Mouse (Mus musculus) lung, adult 18-20 months (tissue): ENCODE measurements around the gene Scd3.
"Not testable (repeated sequence)": the region's sequence is repeated elsewhere in the genome, so short reads cannot be mapped to it uniquely, and the experiment has no call there.

Experiments used
- DNase-seq, 2 experiments: peaks; one replicate each; pipeline ENCODE4 v3.0.0; 2022; ENCODE audit warnings: mixed read lengths in 2 of 2

Gene Scd3

DNA sequence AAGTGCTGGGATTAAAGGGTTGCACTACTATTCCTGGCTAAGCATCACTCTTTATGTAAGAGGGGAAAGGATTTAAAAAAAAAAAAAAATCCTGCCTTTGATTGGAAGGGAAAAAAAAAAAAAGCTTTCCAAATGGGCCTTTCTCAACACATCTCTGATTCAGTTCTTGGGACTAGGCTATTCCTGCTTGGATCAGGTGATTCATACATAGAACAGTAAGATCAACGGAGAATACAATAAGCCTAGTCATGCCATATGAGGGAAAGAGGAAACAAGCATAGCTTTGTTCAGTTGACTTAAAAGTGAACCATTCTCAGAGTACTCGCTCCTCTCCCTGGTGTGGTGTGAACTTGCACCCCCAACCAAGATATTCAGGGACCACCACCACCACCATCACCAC lies 35.8 kb downstream of the Scd3 start:
- no peak for DNase-seq

DNA sequence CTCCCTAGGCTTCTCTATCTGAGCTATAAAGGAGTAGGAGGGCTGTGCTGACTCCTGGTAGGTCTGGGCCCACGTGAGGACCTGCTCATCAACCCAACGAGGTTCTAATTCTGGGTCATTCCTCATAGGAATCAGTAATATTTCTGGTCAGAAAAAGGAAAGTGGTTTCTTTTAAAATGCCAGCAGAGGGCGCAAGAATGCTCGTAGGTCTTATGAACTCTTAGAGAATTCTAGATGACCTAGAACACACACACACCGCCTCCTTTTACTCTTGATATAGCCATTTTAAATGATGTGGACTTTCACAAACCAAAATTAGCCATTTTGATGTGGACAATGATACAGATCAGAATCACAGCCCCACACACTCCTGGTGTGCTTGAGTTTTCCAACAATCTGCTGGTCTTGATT lies 42.7 kb downstream of the Scd3 start:
- DNase-seq = peak in 1 of 2 experiments; percentile 53

DNA sequence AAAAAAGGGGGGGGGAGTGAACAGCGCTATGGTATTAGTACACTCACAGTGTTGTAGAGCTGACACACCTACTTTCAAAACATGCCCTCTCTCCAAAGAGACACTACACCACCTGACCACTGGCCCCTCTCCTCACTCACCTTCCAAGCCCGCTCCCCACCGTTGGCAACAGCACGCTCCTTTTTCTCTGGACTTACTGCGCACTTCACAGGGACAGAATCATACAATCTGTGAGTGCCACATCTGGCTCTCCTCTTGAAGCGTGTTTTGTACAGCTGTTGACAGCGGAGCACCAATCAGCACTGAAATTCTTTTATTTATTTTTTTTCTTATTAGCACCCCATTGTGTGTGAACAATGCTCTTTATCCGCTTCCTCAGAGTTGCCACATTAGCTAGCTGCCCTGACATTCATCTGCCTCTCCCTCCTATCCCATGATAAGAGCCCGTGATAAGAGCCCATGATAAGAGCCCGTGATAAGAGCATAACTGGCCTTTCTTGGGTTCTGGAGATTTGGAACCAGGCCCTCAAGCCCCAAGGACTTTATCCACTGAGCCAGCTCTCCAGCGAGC lies 43.4 kb downstream of the Scd3 start:
- peak; percentile 28 to 41 for DNase-seq

DNA sequence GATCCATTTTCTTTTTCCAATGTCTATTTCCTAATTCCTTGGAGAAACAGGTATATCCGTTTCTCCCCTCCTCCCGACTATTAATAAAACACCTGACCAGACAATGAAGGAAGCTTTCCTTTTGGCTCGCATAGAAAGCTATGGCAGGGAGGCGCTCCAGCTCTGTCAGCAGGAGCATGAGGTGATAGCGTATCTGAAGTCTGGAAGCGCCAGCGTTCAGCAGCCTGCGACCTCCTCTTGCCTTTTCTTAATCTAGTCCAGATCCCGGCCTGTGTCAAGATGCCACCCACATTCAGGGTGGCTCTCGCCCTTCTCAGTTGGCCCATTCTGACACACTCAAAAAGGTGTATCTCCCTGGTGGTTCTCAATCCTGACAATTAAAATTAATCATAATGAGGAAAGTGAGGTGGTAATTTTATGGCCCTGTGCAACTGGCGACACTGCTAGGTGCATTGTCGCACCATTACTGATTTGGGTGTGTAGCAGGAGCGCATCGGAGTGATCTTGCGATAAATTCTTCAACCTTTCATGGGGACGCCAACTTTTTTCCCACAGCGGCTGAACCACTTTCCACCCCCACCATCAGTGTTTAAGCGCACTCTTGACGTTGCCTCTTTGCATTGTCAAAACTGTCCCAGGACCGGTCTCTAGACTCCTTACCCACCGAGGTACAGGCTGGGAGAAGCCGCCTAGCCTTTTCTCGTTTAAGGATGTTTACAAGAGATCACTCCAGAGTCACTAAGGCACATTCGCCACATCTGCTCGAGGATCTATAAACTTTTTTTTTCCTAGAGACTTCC lies 44.4 kb downstream of the Scd3 start:
- DNase-seq = peak in 1 of 2 experiments; percentile 8

DNA sequence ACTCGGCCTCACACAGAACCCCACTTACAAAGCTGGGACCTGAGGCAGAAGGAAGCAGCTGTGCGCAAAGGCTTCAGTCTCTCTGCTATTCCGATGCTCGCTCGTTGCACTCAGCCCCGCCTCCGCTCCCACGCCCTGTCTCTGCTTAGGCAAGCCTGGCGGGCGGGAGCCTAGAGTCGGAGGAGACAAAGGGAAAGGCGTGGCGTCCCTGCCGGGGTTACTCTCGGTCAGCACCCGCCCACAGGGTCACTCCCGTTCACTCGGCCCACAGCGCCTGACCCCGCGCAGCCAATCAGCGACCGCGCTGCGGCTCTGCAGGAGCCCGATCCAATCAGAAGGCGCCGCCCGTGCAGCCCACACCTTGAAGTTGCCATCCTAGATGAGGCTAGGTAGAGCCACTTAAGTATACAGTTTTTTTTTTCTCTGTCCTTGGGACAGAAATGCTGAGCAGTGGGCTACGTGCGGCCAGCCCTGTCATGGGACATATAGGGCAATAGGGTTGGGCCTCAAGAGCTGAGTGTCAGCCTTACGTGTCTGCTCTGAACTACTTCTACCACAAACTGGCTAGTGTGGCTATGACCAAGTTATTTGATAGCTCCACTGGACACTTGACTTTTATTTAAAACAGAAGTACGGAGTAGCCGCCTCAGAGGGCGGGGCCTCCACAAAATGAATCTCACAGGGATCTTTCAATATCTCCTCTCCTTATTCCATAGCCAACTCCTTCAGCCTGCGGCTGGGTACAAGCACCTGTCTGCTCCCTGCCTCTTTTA lies 45.2 kb downstream of the Scd3 start:
- DNase-seq = peak; percentile 97 to 98

DNA sequence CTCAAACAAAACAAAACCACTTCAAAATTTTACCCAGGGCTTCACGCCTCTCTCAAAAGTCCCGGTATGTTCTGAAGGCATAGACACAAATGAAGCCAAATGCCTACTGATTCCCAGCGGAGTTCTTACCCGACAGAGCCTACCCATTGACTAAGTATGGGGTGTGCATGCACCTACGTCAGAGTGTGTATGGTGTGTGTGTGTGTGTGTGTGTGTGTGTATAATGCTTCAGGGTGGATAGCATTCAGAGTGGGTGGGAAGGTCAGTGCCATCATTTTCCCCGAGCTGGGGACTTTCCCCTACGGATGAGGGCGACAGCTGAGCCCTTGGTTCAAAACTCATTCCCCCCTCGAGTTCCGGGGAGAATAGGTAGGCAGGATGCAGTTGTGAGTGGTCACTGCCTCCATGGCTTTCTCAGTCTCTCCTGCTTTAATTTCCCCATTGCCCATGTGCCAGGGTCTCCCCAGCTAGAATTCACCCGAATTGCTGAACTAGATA lies 45.8 kb downstream of the Scd3 start:
- no peak for DNase-seq

DNA sequence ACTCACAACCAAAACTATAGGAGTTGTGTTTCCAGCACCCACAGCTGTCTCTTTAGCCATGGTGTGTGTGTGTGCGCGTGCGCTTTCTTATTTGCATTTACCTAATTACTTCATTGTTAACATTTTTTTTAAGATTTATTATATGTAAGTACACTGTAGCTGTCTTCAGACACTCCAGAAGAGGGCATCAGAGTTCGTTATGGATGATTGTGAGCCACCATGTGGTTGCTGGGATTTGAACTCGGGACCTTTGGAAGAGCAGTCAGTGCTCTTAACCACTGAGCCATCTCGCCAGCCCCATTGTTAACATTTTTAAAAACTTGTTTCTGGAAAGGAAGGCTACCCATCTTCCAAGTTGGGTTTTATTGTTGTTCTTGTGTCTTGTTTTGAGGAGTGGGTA lies 48.1 kb downstream of the Scd3 start:
- not testable (repeated sequence) for DNase-seq

DNA sequence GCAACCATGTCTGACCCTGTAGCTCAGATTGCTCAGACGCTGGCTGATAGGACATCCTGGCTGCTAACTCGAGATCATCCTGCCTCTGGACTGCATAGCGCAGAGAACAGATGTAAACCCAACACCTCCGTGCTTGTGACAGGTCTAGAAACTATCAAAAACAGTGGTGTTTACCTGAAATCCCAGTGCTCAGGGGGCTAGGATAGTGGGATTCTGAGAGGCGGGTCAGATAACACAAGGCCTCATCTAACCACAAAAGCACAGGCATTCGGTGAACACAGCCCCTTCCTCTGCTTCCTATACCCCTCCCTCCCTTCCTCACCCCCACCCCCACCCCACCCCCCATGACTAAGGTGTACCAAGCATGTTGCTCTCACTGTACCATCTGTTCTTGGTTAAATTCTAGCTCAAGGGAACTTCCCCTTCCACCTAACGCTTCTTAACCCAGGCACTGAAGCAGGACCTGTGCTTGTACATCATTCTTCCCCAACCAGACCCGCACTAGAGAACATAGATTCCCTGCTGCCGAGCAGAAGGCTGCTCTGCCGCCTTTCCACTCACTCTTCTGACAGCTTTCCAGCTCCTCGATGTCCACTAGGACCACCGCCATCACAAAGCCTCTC lies 49.0 kb downstream of the Scd3 start:
- no peak for DNase-seq

DNA sequence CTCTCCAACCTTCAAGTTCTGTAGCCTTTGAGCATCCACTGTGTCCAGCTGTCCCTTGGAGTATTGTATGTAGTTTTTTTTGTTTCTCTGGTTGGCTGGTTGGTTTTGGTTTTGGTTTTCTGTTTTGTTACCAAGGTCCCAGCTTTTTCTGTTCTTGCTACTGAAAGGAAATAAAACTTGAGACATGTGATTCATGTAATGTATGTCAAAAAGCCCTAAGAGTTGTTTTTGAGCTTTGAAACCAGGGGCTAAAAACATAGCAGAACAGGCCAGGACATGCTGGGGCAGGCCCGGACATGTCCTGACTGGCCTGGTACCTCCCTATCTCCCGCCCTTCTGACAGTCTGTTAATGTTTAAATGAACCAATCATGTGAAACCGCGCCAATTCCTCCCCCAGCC lies 51.0 kb downstream of the Scd3 start:
- DNase-seq = not testable (repeated sequence)

DNA sequence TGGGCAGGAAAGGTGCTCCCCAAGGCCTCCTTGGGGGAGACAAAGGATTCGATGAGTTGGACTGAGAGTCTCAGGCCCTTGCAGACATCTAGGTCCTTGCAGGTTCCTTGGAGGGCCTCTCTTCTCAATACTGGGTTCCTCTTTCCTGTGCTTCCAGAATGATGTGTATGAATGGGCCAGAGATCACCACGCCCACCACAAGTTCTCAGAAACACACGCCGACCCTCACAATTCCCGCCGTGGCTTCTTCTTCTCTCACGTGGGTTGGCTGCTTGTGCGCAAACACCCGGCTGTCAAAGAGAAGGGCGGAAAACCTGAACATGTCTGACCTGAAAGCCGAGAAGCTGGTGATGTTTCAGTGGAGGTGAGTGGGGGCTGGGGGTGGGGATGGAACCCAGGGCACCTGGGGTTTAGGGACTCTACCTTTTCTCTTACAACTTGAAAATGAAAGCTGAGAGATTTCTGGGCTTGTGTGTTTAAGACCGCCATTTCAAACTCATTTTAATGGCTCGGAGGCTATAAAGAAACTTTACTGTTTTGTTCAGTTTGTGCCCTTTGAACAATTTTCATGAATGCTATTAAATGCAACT lies 54.4 kb downstream of the Scd3 start:
- no peak for DNase-seq

DNA sequence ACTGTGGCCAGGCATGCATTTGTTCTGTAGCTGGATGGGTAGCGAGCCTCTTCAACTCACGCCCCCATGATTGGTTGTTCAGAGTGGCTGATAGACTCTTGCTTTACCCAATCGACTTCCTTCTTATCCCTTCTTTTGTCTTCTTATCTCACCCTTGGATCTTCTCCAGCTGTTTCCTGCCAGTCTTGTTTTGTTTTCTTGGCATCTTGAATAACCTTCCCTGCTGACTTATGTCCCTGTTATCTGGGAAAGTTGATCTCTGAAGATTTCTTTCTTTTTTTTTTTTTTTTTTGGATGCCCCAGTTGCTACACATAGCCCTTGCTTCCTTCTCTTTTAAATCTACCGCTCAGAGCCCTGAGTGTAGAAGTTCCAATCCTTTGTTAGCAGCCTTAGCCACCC lies 56.4 kb downstream of the Scd3 start:
- DNase-seq = no peak

DNA sequence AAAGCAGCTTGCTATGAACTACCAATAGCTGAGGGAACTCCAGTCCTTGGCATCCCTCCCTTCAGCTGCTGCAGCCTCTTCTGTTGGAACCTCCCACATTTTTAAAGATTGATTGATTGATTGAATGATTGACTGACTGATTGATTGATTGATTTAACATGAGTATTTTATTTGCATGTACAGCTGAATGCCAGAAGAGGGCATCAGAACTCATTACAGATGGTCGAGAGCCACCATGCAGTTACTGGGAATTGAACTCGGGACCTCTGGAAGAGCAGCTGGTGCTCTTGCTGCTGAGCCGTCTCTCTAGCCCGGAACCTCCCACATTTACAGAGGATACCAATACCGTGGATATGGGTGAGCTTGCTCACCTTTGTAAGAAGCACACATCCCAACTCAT lies 57.4 kb downstream of the Scd3 start:
- no peak for DNase-seq

DNA sequence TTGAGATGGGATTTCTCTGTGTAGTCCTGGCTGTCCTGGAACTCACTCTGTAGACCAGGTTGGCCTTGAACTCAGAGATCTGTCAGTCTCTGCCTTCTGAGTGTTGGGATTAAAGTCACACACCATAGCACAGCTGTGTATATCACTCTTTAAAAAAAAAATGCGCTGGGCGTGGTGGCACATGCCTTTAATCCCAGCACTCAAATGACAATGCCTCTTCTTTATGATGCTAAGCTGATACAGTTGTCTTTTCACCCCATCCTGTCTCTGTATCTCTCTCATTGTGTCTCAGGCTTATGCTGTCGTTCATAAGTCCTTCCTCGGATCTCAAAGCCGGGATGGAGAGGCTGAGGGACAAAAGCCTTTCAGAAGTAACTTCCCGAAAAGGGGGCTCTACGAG lies 58.7 kb downstream of the Scd3 start:
- DNase-seq = no peak

DNA sequence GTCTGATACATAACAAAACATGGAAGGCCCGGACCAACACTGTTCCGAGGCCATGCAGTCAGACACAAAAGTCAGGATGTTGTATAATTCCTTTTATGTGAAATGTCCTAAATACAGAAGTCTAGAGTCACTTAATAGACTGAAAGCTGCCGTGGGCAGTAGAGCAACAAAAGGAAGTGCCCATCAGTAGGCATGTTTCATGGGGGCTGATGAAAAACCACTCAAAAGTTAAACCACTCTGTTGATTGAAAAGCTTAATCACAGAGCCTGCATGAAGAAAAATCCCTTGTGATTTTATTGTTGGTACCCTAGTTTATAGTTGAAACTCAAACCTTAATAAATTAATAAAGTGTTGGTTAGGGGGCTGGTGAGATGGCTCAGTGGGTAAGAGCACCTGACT lies 60.5 kb downstream of the Scd3 start:
- DNase-seq = no peak

DNA sequence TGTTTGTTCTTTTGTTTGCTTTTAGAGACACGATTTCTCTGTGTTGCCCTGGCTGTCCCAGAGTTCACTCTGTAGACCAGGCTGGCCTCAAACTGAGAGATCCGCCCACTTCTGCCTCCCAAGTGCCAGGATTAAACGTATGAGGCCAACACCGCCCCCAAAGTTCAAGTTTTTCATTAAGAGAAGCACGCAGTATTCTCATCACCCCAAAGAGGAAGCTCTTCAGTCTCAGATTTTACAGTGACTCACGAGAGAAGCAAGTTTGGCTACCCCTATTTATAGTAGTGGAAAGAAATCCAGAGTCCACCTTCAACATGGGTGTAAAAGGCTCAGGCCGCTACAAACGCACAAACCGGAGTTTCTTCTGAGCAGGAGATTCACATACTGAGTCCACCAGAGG lies 61.2 kb downstream of the Scd3 start:
- no peak for DNase-seq

DNA sequence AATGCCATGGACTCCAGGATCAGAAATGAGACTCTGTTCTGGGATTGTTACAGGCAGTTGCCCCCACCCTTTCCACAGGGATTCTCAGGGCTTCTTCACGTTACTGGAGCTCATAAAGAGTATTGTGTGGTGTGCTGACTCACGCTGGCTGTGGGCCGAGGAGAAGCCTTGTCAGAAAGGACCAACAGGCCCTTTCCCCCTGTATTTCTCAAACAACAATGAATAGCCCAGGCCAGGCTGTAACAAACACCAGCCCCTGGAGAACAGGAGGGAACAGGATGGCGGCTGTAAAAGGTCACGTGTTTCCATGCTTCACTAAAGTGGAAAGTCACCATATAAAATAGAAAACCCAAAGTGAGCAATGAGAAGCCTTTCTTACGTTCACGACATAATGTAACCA lies 62.2 kb downstream of the Scd3 start:
- no peak for DNase-seq

DNA sequence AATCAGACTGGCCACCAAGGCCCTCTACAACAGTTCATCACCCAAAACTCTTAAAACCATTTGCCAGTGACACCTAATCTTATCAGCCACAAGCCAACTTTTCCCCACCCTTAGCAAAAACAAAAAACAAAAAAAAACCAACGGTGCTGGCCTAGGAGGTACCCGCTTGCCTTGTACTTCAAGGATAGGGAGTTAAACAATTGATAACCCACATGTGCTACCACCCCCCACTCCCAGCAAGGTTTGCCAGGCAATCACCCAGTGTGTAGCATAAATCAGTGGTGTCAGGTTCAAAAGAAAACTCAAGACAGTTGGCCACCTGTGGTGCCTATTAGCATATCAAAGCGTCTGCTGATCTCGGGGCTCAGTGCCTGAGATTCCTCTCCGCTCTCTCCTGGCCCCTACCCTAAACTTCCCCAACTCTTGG lies 62.9 kb downstream of the Scd3 start:
- DNase-seq = no peak

DNA sequence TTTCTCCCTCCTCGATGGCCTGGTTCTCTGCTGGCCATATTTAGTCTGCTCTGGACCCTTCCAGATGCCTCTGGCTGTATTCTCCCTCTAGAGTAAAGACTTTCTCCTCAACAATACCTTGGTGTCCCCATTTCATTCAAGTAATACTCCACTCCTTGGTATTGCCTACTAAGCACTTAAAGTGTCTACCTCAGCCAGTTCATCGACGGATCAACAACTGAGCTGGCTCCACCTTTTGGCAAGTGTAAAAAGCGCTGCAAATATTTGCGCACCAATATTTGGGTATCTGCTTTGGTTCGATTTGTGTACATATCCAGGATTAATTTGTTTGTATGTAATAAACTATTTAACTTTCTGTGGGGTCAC lies 63.4 kb downstream of the Scd3 start:
- no peak for DNase-seq

DNA sequence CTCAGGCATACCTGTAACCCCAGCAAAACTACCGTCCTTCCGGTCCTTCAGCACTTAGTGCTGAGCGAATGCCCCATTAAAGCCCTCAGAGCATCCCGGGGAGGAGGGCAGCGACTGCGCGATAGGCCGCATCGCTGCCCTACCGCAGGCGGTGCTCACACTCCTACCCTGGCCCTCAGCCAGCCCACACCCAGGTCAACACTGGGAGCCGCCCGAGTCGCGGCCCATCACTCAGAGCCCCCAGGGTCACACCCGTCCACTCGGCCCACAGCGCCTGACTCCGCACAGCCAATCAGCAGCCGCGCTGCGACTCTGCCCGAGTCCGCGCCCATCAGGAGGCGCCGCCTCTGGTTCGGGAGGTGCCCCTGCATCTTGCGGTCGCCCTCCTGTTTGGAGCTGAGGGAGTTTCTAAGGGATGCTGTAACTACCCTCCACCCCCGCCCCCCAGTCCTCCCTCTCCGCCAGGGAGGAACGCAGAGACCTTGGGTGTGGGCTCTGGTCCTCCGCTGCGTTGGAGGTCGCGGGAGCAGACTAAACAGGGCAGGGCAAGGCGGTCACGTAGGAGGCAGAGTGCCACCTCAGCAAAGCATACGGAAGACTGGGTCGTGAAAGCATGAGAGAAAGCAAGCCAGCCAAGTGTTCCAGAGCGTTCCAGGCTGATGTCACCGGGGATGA lies 63.9 kb downstream of the Scd3 start:
- peak; percentile 94 to 96 for DNase-seq

DNA sequence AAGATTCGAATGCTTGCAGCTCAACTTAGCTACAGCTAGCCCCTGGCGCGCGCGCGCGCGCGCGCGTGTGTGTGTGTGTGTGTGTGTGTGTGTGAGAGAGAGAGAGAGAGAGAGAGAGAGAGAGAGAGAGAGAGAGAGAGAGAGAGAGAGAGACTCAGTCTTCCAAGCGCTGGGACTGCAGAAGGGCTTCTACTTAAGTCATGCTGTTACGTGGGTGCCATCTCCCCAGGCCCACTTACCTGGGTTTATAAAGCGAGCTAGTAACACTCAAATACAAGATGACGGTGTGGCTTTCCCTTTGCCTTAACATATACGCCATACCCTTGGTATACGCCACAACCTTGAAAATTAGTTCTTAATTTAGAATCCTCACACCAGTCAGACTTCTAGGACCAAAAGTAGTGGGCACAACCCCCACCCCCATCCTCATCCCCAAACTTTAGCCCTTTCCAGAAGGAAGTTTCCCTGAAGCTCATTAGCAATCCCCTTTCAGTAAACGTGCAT lies 64.5 kb downstream of the Scd3 start:
- DNase-seq = no peak

DNA sequence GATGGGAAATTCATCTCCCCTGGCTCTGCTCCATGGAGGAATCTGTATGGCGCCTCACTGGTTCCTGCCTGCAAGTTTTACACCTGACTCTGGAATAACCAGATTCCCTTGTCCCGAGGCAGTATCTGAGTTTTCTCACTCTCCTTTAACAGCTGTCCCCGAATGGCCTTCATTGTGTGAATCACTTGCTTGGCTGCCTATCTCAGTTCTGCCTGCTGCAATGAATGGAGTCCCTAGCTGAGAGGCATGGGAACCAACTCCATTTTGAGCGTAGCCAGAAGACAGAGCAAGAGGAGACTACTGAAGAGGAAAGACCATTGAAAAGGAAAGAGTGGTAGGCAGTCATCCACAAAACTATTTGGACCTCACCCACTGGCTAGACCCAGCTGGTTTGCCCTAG lies 70.6 kb downstream of the Scd3 start:
- DNase-seq = no peak

DNA sequence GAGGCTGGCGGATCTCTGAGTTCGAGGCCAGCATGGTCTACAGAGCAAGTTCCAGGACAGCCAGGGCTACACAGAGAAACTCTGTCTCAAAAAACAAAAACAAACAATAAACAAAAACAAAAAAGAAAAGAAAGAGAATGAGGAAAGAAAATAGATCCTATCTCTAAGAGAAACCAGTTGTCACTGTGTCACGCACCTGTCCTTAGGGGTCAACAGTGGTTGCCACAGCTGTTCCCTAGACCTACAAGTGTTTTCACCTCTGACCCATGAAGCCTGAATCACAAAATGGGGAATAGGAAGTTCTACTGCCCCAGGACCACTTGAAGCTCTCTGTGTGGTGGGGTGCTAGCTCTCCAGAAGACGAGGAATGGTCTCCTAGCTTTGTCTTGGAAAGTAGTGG lies 71.4 kb downstream of the Scd3 start:
- DNase-seq = no peak
